Mouse (Mus musculus) spleen, adult 2 months (tissue): Measurements from ENCODE around the gene Ccdc121.

Experiments used
- CTCF ChIP-seq: fragments of 200-500 bp; IDR thresholded peaks from 2 replicates; pipeline ENCODE4 v1.5.1; 2011; ENCODE audit warnings: mild to moderate bottlenecking, inconsistent platforms; ENCODE audit not compliant: insufficient read depth, insufficient read length, insufficient replicate concordance; ENCODE audit errors: extremely low read depth
- POLR2A ChIP-seq: fragments of 200-500 bp; IDR thresholded peaks from 2 replicates; pipeline ENCODE4 v1.6.1; 2011; ENCODE audit warnings: low read depth, low read length, inconsistent platforms

GRCm38 (mm10) chr1:181511307-181511706, at the start of gene Ccdc121:
- TF ChIP-seq CTCF: no peak
- TF ChIP-seq POLR2A: no peak
